Mouse (Mus musculus) kidney, embryonic 15.5 days (tissue): ENCODE measurements at regions not wholly inside any gene's neighbourhood (a gene's known extent, or its start where the extent isn't known, plus 50 kb on each side); places are given as distances from the start of the nearest gene placed in this dataset.

Source experiments
- ATAC-seq: fragments of 200-750 bp; cut with Nextera tagmentation; replicated peaks from 2 replicates; pipeline ENCODE4 v1.8.0; 2017; ENCODE audit warnings: moderate TSS enrichment; ENCODE audit not compliant: low FRiP score
- H3K27ac ChIP-seq: fragments of 300-500 bp; sonication (generic); 2 replicates; pipeline ENCODE4 v1.5.1; 2015; ENCODE audit warnings: mild to moderate bottlenecking, inconsistent platforms
- H3K27me3 ChIP-seq: fragments of 300-500 bp; sonication (generic); 2 replicates; pipeline ENCODE4 v1.6.1; 2015; ENCODE audit warnings: inconsistent platforms
- H3K36me3 ChIP-seq: fragments of 300-500 bp; sonication (generic); 2 replicates; pipeline ENCODE4 v1.6.1; 2015; ENCODE audit warnings: inconsistent platforms
- H3K4me1 ChIP-seq: fragments of 300-500 bp; sonication (generic); 2 replicates; pipeline ENCODE4 v1.6.1; 2015; ENCODE audit warnings: inconsistent platforms
- H3K4me2 ChIP-seq: fragments of 300-500 bp; sonication (generic); 2 replicates; pipeline ENCODE4 v1.6.1; 2015; ENCODE audit warnings: moderate library complexity, mild to moderate bottlenecking, inconsistent platforms
- H3K4me3 ChIP-seq: fragments of 300-500 bp; sonication (generic); replicated peaks from 2 replicates; pipeline ENCODE4 v1.5.1; 2015; ENCODE audit warnings: mild to moderate bottlenecking, inconsistent platforms
- H3K9ac ChIP-seq: fragments of 300-500 bp; sonication (generic); 2 replicates; pipeline ENCODE4 v1.6.1; 2015; ENCODE audit warnings: mild to moderate bottlenecking, inconsistent platforms
- H3K9me3 ChIP-seq: fragments of 300-500 bp; sonication (generic); replicated peaks from 2 replicates; pipeline ENCODE4 v1.6.1; 2016; ENCODE audit warnings: inconsistent platforms
- WGBS: fragments of 180-500 bp; shearing (Covaris S2); methylation state at CpG from one replicate; pipeline ENCODE4 v1.1.7; 2015; ENCODE audit warnings: mixed read lengths; 5-methylcytosine and 5-hydroxymethylcytosine counted together

DNA sequence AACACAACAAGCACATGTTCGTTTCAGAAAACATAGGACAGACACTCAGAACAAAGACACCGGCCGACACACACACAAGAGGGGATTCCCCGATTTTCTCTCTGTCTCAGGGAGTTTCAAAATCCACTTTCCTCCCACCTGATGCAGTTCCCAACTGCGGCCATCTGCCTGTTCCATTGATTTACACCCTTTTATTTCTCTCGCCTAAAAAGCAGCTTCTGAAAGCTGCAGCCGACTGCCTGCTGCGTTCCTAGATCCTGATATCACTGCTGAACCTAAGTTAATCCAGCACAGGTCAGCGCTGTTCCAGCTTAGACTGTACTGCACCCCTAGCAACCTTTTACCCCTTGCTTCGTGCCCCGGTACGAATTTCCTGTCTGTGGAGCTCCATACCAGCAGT, 237.0 kb downstream of the Impad1 start:
- H3K4me1 ChIP-seq, result no peaks in the 10 kb centered on the region
- H3K4me3 ChIP-seq, result no peak overlapping the region
- no peak for ATAC-seq
- no peak overlapping the region for H3K9ac ChIP-seq
- H3K9me3 ChIP-seq, result no peaks in the 10 kb centered on the region
- no peak overlapping the region for H3K27ac ChIP-seq
- H3K36me3 ChIP-seq, result no peaks in the 10 kb centered on the region
- H3K4me2 ChIP-seq, result no peak overlapping the region
- 58% methylated on average over 12 of the region's 12 CpGs for WGBS
- no peaks in the 10 kb centered on the region for H3K27me3 ChIP-seq

DNA sequence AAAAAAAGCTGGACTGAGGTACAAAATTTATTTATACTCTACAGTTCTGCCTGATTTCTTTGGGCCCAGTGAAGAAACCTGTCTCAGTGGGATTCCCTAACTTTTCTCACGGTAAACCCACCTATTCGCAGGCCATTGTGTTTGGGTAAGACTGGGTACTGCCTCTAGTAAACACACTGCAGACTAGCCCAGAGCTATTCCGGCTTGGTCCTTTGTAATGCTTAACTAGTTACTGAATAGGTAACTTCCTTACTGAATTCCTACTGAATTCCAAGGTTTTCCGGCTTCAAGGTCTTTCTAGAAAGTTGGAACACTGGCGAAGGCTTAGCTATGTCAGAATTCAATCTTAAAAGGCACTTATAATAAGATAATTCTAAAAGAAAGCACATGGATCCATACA, 242.9 kb downstream of the Impad1 start:
- Histone ChIP-seq H3K4me3 (no peak overlapping the region), H3K4me2 (no peak overlapping the region), H3K4me1 (no peaks in the 10 kb centered on the region), H3K9me3 (no peaks in the 10 kb centered on the region), H3K36me3 (no peaks in the 10 kb centered on the region), H3K9ac (no peak overlapping the region), H3K27me3 (no peaks in the 10 kb centered on the region), H3K27ac (no peak overlapping the region)
- WGBS, result 89% methylated on average over 5 of the region's 5 CpGs
- ATAC-seq, result no peak

DNA sequence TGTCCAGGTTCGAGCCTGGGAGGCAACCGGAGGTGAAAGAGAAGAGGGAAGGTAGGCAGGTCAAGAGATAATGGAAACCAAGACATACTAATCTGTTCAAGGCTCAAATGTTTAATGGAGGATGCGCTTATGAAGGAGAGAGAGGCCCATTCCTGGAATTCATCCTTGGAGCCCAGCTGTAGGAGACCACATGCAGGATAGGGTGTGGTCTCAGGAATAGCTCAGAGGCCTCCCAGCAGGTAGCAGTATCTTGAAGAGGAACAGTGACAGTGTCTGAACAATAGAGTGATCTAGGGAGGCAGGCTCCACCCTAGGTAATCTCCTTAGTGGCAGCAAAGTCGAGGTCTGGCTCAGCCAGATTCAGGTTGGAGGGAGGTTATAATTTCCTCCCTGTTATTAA, 243.3 kb downstream of the Impad1 start:
- Histone ChIP-seq H3K27ac (no peak overlapping the region), H3K36me3 (no peaks in the 10 kb centered on the region), H3K9me3 (no peaks in the 10 kb centered on the region), H3K9ac (no peak overlapping the region), H3K4me2 (no peak overlapping the region), H3K4me1 (no peaks in the 10 kb centered on the region), H3K4me3 (no peak overlapping the region), H3K27me3 (no peaks in the 10 kb centered on the region)
- no peak for ATAC-seq
- 86% methylated on average over 4 of the region's 4 CpGs for WGBS

DNA sequence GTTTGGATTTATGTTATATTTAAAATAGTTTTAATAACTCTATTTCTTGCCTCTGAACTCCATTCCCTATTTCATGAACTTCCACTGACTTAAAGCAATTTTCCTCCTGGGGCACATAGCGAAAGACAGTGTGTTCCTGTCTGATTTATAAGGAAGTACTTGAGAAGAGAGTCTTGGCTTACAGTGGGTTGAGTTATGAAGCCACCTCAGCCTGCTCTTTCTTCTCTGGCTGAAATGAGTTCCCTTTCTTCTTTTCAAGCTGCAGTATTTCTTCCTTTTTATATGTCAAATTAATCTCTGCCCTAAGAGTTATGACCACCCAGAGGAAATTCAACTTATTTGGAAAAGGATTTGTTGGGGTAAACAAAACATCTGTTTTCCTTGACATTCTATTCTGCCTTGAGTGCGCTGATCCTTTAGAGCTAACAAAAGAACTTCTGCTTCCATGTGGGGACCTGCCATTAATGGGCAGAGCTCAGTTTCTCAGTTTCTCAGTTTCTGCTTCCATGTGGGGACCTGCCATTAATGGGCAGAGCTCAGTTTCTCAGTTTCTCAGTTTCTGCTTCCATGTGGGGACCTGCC, 255.9 kb downstream of the Impad1 start:
- no peaks in the 10 kb centered on the region for H3K27me3 ChIP-seq

DNA sequence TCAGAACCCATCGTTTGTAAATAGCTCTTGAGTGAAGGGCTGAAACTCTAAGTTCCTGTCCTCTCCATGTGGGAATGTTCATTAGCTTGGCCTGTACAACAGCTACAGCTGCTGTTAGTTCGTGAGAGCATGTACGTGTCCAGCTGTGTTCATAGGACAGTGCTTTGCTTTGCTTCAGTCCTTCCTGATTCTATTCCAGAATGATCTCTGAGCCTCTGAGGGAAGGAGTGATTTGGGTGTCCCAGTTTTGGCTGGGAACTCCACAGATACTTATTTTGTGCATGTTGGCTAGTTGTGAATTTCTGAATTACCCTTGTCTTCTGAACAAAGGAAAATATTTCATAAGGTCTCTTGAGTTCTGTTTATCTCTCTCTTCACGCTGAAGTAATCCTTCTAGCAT, 261.0 kb downstream of the Impad1 start:
- 71% methylated on average over 4 of the region's 4 CpGs for WGBS
- no peak overlapping the region for H3K27ac ChIP-seq
- no peak overlapping the region for H3K9ac ChIP-seq
- H3K4me1 ChIP-seq, result 0 out of 2 replicates have a peak, but pooled peaks cover 4% of the 10 kb centered on the region
- no peak overlapping the region for H3K4me2 ChIP-seq
- no peaks in the 10 kb centered on the region for H3K36me3 ChIP-seq
- H3K9me3 ChIP-seq, result no peaks in the 10 kb centered on the region
- no peaks in the 10 kb centered on the region for H3K27me3 ChIP-seq
- no peak overlapping the region for H3K4me3 ChIP-seq
- ATAC-seq, result no peak

More for the DNA sequence above, 255.9 kb downstream of the Impad1 start:
- Histone ChIP-seq H3K9ac (no peak overlapping the region), H3K4me3 (no peak overlapping the region), H3K36me3 (no peaks in the 10 kb centered on the region), H3K9me3 (no peaks in the 10 kb centered on the region), H3K27ac (0 out of 2 replicates have a peak overlapping the region, but pooled peaks have one; percentile 56), H3K4me2 (no peak overlapping the region), H3K4me1 (0 out of 2 replicates have a peak, but pooled peaks cover 4% of the 10 kb centered on the region)
- ATAC-seq, result peak; percentile 86
- 43% methylated on average over 2 of the region's 2 CpGs for WGBS

DNA sequence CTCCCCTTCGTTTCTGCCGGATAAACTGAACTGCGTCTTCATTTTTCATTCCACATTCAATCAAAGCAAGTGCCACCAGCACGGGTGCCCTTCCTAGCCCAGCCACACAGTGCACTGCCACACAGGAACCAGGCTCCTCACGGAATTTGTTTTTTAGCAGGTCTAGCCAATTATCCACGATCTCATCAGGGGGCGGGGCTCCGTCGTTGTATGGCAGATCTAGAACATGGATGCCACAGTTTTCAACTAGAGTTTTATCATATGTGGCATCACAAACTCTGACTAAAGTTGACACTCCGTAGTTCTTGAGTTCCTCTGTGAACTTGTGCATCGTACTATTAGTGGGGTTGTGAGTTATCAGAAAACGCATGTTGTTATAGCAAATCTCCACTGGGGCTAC, 264.8 kb downstream of the Impad1 start:
- Histone ChIP-seq H3K27me3 (no peaks in the 10 kb centered on the region), H3K4me2 (no peak overlapping the region), H3K9me3 (no peaks in the 10 kb centered on the region), H3K4me3 (no peak overlapping the region), H3K27ac (no peak overlapping the region), H3K9ac (no peak overlapping the region), H3K36me3 (no peaks in the 10 kb centered on the region), H3K4me1 (no peaks in the 10 kb centered on the region)
- 84% methylated on average over 12 of the region's 12 CpGs for WGBS
- no peak for ATAC-seq

DNA sequence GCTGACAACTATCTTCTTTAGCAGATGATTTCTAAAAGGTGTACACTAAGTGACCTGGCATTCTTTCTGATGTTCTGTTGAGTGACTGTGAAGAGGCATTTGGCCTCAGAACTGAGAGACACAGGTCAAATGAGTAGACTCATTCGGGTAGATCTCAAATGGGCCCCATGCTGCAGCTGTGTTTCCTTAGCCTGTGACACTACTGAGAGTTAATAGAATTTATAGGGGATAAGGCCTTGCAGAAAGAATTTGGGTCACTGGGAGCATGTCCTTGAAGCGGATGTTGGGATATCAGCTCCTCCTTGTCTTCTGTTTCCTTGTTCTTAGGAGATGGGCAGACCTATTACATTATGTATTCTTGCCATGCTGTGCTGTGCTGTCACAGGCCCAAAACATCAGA, 271.4 kb downstream of the Impad1 start:
- Histone ChIP-seq H3K4me1 (no peaks in the 10 kb centered on the region), H3K27me3 (no peaks in the 10 kb centered on the region), H3K27ac (no peak overlapping the region), H3K4me3 (no peak overlapping the region), H3K36me3 (no peaks in the 10 kb centered on the region), H3K4me2 (no peak overlapping the region), H3K9me3 (no peaks in the 10 kb centered on the region), H3K9ac (no peak overlapping the region)
- 32% methylated on average over 2 of the region's 2 CpGs for WGBS
- peak; percentile 64 for ATAC-seq

DNA sequence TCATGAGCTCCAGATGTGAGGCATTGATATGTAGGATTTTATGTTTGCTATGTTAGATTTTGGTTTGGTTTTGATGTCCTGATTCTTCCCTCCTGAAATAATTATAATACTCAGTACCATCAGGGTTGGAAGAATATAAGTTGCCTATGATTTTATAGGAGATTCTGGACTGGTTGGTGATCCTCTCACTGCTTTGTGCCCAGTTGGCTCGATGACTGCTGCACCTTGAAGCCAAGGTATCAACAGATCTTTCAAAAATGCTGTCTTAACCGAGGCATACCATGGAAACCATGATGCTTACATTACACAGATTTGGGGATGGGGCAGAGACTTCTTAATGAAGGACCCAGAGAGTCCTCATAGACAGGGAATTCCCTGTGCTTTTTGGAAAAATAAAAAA, 274.4 kb downstream of the Impad1 start:
- Histone ChIP-seq H3K27ac (no peak overlapping the region), H3K4me2 (no peak overlapping the region), H3K4me1 (no peaks in the 10 kb centered on the region), H3K4me3 (no peak overlapping the region), H3K9me3 (no peaks in the 10 kb centered on the region), H3K9ac (no peak overlapping the region), H3K36me3 (no peaks in the 10 kb centered on the region), H3K27me3 (no peaks in the 10 kb centered on the region)
- no peak for ATAC-seq
- 73% methylated on average over 2 of the region's 2 CpGs for WGBS

DNA sequence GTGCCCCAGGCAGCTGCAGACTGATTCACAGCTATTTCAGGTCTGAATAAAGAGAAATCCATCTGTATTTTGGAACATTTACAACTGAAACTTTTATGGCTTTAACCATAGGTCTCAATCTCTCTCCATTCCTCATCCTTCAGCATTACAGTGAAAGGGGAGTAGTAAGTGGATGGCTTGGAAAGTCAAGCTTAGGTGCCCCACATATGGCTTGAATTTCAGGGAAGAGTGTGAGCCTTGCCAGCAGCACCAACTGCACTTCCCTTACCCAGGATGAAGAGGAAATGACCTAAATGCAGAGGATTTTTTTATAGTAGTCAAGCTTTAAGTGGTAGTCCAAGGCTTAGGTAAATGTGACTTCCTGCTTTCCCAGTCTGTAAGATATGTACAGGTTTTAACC, 279.8 kb downstream of the Impad1 start:
- Histone ChIP-seq H3K9ac (no peak overlapping the region), H3K9me3 (no peaks in the 10 kb centered on the region), H3K36me3 (no peaks in the 10 kb centered on the region), H3K4me3 (no peak overlapping the region), H3K27me3 (no peaks in the 10 kb centered on the region), H3K4me1 (no peaks in the 10 kb centered on the region), H3K27ac (no peak overlapping the region), H3K4me2 (no peak overlapping the region)
- no peak for ATAC-seq

DNA sequence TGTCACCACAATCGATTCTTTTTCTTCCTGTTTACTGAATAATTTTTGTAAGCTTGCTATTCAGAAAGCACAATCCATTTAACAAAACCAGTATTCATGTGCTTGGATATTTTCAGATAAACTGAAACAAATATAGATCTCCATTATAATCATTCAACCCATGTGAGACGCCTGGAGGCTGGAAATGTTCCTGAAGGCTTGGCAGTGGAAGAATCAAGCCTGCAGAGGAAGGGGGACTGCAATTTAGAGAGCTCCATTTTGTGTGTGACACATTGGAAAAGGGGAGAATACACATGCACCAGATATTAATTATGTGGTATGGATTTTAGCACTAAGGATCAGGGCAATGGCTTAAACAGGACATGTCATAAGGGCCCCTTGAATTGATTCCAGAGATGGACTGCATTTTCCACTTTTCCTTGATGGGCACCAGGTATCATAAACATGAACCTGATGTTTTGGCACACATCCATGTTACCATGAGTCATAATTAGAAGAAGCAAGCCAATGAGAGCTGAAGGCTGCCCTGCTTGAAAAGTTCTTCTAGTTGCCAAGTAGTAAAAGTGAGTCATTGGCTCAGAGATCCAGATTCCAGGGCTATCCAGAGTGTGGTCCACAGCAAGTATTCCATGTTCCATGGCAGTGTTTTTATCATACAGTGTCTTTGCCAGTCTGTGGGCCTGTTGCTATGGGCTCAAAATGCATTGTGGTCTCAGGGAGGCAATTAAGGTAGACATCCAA, 282.8 kb downstream of the Impad1 start:
- Histone ChIP-seq H3K9ac (no peak overlapping the region), H3K4me3 (no peak overlapping the region), H3K4me2 (no peak overlapping the region), H3K9me3 (no peaks in the 10 kb centered on the region), H3K27me3 (no peaks in the 10 kb centered on the region), H3K27ac (no peak overlapping the region), H3K4me1 (no peaks in the 10 kb centered on the region), H3K36me3 (no peaks in the 10 kb centered on the region)
- ATAC-seq, result no peak
- 78% methylated on average over 2 of the region's 2 CpGs for WGBS

DNA sequence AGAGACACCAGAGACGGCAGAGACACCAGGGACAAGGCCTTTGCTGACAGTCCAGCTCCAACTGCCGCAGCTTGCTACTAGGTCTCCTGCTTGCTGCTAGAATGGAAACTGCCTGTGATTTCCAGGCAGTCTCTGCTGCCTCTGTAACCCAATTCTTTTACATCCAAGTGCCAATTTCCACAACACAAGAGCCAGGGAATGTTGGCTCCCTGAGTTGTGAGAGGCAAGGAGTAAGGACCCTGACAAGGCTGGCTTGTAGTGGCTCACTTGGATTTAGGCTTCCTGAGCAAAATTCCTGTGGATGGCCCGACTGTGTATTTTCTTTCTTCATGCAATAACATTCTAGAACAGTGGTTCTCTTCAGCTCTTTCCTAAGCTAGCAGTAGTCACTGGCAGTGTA, 283.9 kb downstream of the Impad1 start:
- no peak for ATAC-seq
- no peaks in the 10 kb centered on the region for H3K27me3 ChIP-seq
- no peaks in the 10 kb centered on the region for H3K4me1 ChIP-seq
- no peak overlapping the region for H3K27ac ChIP-seq
- no peak overlapping the region for H3K4me3 ChIP-seq
- no peak overlapping the region for H3K9ac ChIP-seq
- H3K9me3 ChIP-seq, result no peaks in the 10 kb centered on the region
- no peaks in the 10 kb centered on the region for H3K36me3 ChIP-seq
- H3K4me2 ChIP-seq, result no peak overlapping the region
- WGBS, result 61% methylated on average over 3 of the region's 3 CpGs

DNA sequence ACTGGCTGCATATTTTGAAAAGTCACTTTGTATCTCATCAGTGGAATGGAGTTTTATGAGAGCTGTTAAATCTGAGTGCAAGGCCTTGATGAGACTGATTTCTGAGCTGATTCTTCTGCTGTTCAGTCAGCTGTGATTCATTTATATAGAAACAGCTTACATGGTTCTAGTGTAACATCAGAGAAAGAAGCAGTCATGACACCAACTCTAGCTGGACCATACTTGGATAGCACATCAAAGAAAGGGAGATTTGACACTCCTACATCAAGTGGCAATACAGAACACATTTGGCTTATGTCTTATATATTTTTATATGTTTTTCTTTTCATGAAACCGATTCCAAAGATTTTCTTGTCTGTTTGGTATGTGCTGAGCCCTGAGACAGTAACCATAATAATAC, 296.0 kb downstream of the Impad1 start:
- no peaks in the 10 kb centered on the region for H3K27me3 ChIP-seq
- no peak overlapping the region for H3K4me3 ChIP-seq
- H3K9me3 ChIP-seq, result no peaks in the 10 kb centered on the region
- H3K9ac ChIP-seq, result no peak overlapping the region
- no peaks in the 10 kb centered on the region for H3K36me3 ChIP-seq
- peak; percentile 69 for ATAC-seq
- H3K4me1 ChIP-seq, result no peaks in the 10 kb centered on the region
- 61% methylated on average over 1 of the region's 1 CpGs for WGBS
- H3K27ac ChIP-seq, result no peak overlapping the region
- no peak overlapping the region for H3K4me2 ChIP-seq

DNA sequence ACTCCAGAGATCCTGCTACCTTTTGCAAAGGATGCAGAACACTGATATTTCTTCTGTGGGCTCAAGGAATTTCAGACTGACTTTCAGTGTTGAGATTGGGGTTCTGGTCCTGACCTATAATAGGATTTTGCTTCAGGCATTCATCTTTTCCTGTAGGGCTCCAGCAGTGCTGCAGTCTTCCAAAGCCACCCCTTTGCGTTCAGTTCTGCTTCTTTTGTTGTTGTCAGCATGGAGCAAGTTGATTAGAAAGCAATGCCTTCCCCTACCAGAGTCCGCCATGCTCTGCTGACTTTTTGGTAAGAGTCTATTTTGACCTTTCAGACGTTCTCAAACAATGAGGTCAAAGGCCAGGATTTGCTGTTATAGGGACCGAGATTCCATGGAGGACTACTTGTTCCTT, 297.0 kb downstream of the Impad1 start:
- Histone ChIP-seq H3K4me3 (no peak overlapping the region), H3K9ac (no peak overlapping the region), H3K4me2 (no peak overlapping the region), H3K27ac (peak overlapping the region; percentile 54; the same call in 1 of the 2 replicates), H3K4me1 (no peaks in the 10 kb centered on the region), H3K36me3 (no peaks in the 10 kb centered on the region), H3K9me3 (no peaks in the 10 kb centered on the region), H3K27me3 (no peaks in the 10 kb centered on the region)
- ATAC-seq, result no peak
- 49% methylated on average over 4 of the region's 4 CpGs for WGBS
